Mouse (Mus musculus) left cerebral cortex, postnatal 4 days (tissue): ENCODE data around the gene Vmn1r1. TPM values are rescaled to one million over a fixed set of nuclear protein-coding genes. Genes with fewer than 3 reads are reported as not detected.
"Not testable (repeated sequence)": the region's sequence is repeated elsewhere in the genome, so short reads cannot be mapped to it uniquely, and the experiment has no call there.

Source experiments
- DNase-seq: peaks from one replicate; pipeline ENCODE4 v3.0.0-alpha.2; 2022
- intact Hi-C: fragments of 180-260 bp; cut with DNase I; formaldehyde crosslinking; loops from one replicate; pipeline ENCODE4 v1.15.1; 2025
- total RNA-seq, 2 experiments: library from RNA; stranded (reverse); gene quantifications; 2 replicates each; pipeline ENCODE4 v1.2.3; 2021

Vmn1r1 gene
- not detected for total RNA-seq

- DNase-seq: no peak
- intact Hi-C loops: no loop called here
Observed at GRCm38 (mm10) chr1:182164386-182164785, at the start of gene Vmn1r1. Vmn1r1 (minus strand) TSS chr1:182164486.

DNA sequence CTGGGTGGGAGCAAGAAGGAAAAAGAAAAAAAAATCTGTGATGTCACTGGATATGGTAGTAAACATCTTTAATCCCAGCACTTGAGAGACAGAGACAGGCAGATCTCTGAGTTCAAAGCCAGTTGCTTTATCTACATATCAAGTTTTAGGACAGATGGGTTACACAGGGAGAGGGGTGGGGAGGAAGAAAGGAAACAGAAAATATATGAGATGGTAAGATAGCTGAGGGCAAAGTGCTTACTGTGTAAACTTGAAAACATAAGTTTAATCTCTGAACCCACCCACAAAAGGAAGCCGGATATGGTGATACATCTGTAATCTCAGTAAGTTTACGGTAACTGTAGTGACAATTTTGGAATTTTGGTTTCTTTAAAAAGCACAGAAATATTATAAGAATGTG is 46.0 kb upstream of the Vmn1r1 start:
- intact Hi-C loops: no loop called here
- DNase-seq: no peak

DNA sequence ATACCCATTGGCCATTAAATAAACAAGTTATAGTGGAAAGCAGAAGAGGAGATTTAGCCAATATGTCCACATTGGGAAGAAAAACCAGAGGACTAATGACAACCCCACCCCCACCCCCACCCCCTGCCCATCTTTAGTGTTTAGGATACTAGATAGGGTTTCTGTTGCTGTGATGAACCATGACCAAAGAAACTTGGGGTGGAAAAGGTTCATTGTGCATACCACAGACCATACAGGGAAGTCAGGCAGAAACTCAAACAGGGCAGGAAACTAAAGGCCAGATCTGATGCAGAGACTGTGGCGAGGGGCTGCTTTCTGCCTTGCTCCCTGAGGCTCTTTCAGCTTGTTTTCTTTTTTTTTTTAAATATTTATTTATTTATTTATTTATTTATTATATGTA is 28.3 kb upstream of the Vmn1r1 start:
- intact Hi-C loops: no loop called here
- no peak for DNase-seq

GRCm38 (mm10) chr1:182191816-182192545 is 27.7 kb upstream of the Vmn1r1 start:
- intact Hi-C loops: no loop called here
- DNase-seq: no peak

GRCm38 (mm10) chr1:182191181-182191580 is 26.9 kb upstream of the Vmn1r1 start:
- DNase-seq: no peak
- intact Hi-C loops: no loop called here

DNA sequence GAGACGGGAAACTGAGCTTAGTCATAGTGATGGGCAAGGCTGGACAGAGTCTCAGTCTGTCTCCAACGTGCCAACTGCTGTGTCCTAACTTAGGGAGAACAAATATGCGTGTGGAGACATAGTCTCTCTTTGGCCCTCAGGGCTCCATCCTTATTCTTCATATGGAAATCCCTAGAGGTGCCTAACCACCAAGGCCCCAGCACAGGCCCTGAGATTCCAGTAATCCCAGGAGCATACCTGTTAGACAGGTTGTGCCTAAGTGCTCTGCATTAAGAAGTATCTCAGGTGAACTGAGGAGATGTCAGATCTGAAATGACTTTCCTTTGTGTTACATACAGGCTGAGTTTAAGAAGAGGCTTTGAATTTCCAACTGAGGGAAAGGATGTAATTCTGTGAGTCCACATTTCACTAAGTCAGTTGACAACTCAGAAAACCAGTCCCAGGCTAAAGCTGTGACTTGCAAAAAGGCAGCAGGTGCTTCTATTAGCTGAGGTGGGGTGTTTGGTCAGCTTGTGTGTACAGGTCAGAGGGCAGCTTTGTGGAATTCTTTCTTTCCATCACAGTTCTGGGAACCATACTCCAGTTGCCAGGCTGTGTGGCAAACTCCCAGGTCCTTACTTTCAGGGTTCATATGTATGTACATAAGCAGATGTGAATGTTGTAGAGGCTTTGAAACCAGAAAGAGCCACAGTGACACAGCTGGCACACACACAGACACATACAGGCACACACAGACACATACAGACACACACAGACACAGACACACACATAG is 25.6 kb upstream of the Vmn1r1 start:
- intact Hi-C loops: no loop called here
- DNase-seq: no peak

DNA sequence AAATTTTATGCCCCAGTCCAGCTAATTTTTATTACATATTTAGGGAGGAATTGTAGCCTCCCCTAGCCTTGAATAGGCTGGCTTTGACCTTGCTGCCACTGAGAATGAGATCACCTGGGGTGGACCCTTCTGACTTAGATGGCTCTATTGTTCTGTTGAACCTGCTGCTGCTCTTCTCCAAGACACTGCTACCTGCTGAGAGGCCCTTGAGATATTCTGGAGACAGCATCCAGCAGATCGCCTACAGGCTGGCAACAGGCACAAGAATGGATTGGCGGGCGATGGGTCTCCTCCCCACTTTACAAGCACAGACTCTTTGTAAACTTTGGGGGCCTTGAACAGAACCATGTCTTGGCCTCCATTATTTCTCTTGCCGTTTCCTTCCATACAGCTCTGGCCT is 18.2 kb upstream of the Vmn1r1 start:
- intact Hi-C loops, DNase-seq: not testable (repeated sequence)

DNA sequence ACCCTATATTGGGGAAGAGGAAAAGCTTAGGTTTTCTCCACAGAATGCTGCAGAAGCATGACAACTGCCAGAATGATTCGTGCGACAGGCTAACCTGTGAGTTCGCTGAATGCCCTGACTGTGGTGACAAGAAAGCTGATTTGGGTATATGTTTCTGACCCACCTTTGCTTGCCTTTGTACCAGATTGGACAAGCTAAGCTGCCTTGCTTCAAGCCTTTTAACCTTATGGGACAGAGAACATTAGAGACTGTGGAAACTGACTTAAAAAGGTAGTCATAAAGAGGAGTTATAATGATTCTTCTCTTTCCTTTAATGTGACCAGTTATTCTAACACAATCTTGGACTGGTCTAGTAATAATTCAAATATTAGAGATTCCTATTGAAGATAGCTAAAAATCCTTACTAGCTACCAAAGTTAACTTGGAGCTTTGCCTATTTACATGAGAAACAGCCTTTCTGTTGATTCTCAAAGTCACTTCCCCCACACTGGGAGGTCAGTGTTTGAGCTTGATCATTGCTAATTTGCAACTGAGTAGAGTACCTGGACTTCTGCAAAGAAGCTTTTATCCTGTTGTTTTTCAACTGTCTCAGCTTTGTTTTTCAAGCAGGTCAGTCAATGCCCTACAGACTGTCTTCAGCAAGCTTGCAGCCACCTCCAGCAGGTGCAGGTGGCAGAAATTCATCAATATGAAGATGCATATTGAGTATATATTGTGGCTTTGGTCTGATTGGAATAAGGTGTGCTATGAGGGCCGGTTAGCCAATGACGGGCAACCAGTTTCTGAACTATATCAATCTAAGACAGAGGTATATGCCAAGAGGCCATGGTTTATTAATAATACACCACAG is 17.4 kb upstream of the Vmn1r1 start:
- intact Hi-C loops: no loop called here

GRCm38 (mm10) chr1:182176985-182177384 is 12.7 kb upstream of the Vmn1r1 start:
- DNase-seq, intact Hi-C loops: not testable (repeated sequence)

More for the DNA sequence above, 17.4 kb upstream of the Vmn1r1 start:
- no peak for DNase-seq

GRCm38 (mm10) chr1:182170206-182170605 is 5.9 kb upstream of the Vmn1r1 start:
- intact Hi-C loops: not testable (repeated sequence)

GRCm38 (mm10) chr1:182162951-182163350 is 1.3 kb downstream of the Vmn1r1 start:
- DNase-seq: no peak
- intact Hi-C loops: no loop called here

More at GRCm38 (mm10) chr1:182170206-182170605, 5.9 kb upstream of the Vmn1r1 start:
- DNase-seq: not testable (repeated sequence)

GRCm38 (mm10) chr1:182159575-182159974 is 4.7 kb downstream of the Vmn1r1 start:
- intact Hi-C loops: no loop called here
- no peak for DNase-seq

DNA sequence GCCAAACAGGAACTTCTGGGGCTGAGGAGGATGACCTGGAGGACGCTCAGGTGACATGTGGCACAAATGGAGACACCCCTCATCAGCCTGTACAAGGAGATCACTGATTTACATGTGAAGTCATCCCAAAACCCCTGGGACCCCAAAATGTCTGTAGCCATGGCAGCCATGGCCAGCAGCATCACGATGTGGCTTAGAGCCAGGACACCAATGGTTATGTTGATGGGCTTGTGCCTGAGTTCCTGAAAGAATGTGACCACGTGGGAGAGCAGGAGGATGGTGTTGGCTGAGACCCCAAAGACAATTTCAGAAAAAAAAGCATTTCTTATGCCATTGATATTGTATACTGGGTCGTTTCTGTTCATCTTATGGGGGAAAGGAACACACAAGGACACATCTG is 6.6 kb downstream of the Vmn1r1 start:
- intact Hi-C loops: no loop called here
- DNase-seq: peak; percentile 72

GRCm38 (mm10) chr1:182149966-182150365 is 14.3 kb downstream of the Vmn1r1 start:
- intact Hi-C loops: no loop called here

GRCm38 (mm10) chr1:182148864-182149514 is 15.3 kb downstream of the Vmn1r1 start:
- intact Hi-C loops: no loop called here
- no peak for DNase-seq

More at GRCm38 (mm10) chr1:182149966-182150365, 14.3 kb downstream of the Vmn1r1 start:
- DNase-seq: no peak

DNA sequence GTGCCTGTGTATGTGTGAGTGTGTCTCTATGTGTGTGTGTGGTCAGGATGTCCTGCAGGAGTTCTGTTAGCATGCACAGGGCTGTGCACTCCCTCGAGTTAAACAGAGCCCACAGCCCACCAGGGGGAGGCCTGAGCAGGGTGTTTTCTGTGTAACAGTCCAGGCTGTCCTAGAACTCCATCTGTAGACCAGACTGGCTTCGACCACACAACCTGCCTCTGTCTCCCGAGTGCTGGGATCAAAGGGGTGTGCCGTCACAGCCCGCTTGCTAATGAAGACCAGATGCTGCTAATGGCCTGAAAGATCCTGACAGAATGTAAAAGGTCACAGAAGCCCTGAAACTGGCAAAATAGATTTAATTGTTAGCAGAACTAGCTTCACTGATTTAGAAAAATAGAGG is 18.7 kb downstream of the Vmn1r1 start:
- intact Hi-C loops: no loop called here
- no peak for DNase-seq

DNA sequence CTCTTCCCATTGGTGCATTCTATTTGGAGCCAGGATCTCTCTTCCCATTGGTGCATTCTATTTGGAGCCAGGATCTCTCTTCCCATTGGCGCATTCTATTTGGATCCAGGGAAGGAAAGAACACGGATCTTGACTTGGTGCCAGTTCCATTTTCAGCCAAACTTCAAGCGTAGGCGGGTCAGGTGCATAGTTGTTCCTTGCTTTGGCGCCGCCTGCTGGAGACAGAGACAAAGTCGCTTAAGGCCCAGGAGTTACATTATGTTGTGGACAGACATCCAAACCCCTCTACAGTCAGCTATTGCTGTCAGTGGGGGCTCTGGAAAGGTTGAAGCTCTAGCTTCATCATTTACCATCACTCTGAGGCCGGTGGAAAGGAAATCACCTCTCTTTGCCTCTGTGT is 21.0 kb downstream of the Vmn1r1 start:
- intact Hi-C loops: no loop called here
- DNase-seq: no peak

- intact Hi-C loops: no loop called here
- no peak for DNase-seq
Observed at GRCm38 (mm10) chr1:182142725-182143124, 21.6 kb downstream of the Vmn1r1 start.

DNA sequence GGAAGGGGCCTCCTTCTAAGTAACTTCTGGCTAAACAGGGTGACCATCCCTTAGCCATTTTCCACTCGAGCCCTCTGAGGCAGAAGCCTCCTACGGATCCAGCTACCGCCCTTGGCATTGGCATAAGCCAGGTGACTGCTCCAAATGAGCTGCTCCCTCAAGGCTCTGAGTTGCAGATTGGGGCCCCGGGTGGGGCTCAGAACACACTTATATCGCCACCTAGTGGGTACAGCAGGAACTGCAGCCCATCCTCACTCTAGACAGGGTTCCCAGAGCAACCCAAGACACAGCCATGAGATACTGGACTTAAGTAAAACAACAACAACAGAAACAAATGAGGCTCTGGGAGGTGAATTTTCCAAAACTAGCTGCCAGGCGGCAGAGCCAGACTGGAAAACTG is 23.9 kb downstream of the Vmn1r1 start:
- intact Hi-C loops: no loop called here
- peak; percentile 82 for DNase-seq

DNA sequence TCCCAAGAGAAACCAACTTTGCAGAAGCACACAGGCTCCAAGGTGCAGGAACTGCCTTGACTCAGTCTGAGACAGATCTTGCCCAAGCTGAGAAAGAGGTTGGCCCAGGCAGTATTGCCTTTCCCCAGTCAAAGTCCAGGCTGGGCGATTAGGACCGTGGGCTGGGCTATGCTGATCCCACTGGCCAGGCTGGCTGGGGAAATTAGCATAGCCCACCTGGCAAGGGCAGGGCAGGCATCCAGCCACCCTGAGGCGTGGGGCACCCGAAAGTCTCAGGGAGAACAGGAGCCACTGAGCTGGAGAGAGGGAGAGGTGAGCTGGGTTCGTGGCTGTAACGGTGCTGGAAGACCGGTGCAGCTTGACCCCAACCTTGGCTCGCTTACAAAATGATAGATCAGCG is 24.3 kb downstream of the Vmn1r1 start:
- intact Hi-C loops: no loop called here

DNA sequence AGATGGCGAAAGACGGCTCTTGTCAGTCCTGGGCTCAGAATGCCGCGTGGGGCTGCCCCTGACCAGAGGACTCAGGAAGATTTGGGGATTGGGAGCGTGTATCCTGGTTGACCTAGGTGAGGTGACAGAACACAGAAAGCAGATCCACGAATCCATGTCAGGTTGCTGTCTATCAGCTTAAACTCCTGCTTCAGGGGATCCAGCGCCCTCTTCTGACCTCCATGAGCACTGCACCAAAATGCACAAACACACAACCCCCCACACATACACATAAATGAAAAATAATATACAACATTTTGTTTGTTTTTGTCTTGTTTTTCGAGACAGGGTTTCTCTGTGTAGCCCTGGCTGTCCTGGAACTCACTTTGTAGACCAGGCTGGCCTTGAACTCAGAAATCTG is 26.1 kb downstream of the Vmn1r1 start:
- intact Hi-C loops: no loop called here

More for the DNA sequence above, 24.3 kb downstream of the Vmn1r1 start:
- no peak for DNase-seq

More for the DNA sequence above, 26.1 kb downstream of the Vmn1r1 start:
- DNase-seq: no peak
